Mouse (Mus musculus) E14TG2a.4 (cell line): ENCODE data around the gene Fbrsl1.

Source experiments
- H3K27me3 ChIP-seq: 2 replicates; pipeline ENCODE4 v1.6.1; 2014; ENCODE audit warnings: low read length, control low read depth; ENCODE audit not compliant: insufficient read depth
- H3K36me3 ChIP-seq: 2 replicates; pipeline ENCODE4 v1.6.1; 2014; ENCODE audit warnings: low read length, control low read depth; ENCODE audit not compliant: insufficient read depth
- H3K4me1 ChIP-seq: replicated peaks from 2 replicates; pipeline ENCODE4 v1.6.1; 2014; ENCODE audit warnings: low read depth, low read length, control low read depth
- H3K4me3 ChIP-seq: replicated peaks from 2 replicates; pipeline ENCODE4 v1.5.1; 2014; ENCODE audit warnings: mild to moderate bottlenecking, low read length
- H3K9me3 ChIP-seq: 2 replicates; pipeline ENCODE4 v1.6.1; 2014; ENCODE audit warnings: low read length, control low read depth
- CTCF ChIP-seq: conservative IDR thresholded peaks from 2 replicates; pipeline ENCODE4 v1.5.1; 2014; ENCODE audit warnings: low read length
- NANOG ChIP-seq: IDR thresholded peaks from 2 replicates; pipeline ENCODE4 v1.6.1; 2014; ENCODE audit warnings: borderline replicate concordance, low read length, mixed read lengths
- POU5F1 ChIP-seq: IDR thresholded peaks from 2 replicates; pipeline ENCODE4 v1.6.1; 2014; ENCODE audit warnings: low read length, borderline replicate concordance

Fbrsl1 gene

DNA sequence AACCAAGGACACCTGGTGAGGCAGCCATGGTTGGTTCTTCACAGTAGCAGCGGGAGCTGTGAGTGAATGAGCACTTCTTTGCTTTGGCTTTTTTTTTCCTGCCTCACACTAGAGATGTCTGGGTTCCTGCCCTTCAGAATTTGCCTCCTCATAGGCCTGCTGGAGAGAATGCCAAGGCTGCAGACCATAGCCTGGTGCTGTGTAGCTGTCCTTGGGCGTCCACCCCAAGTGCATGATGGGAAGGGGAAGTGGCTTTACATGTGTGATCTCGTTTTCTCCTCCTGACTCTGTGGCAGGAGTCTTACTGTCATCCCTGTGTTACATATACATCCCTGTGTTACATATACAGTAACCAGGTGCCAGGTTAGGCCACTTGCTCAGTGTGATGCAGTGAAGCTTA lies 36.4 kb upstream of the Fbrsl1 start:
- H3K4me3 ChIP-seq = no peak overlapping the region
- H3K36me3 ChIP-seq = peaks cover 6% of the 10 kb centered on the region
- peaks cover 19% of the 10 kb centered on the region for H3K27me3 ChIP-seq
- H3K4me1 ChIP-seq = peaks cover 76% of the 10 kb centered on the region
- H3K9me3 ChIP-seq = no peaks in the 10 kb centered on the region
- TF ChIP-seq NANOG = no peak
- no peak for TF ChIP-seq CTCF
- no peak for TF ChIP-seq POU5F1

DNA sequence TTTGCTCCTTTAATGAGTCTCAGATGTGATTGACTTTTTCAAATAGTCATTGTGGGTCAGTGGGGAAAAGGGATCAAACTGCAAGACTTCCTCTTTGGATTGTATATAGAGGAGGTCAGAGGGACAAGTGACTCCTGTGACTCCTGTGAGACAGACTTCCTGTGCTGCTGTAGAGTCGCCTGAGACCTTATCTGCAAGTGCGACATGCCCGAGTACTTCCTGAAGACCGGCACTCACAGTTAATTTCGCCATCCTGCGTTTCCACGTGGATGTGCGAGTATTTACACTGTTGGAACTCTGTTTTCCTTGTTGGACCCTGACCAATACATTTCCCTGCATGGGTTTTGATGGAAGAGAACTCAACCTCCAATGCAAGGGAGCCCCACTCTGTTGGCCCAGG lies 30.9 kb upstream of the Fbrsl1 start:
- Histone ChIP-seq H3K27me3 (peaks cover 24% of the 10 kb centered on the region), H3K4me1 (peaks cover 35% of the 10 kb centered on the region), H3K4me3 (no peak overlapping the region), H3K36me3 (peaks cover 38% of the 10 kb centered on the region), H3K9me3 (no peaks in the 10 kb centered on the region)
- no peak for TF ChIP-seq NANOG
- no peak for TF ChIP-seq POU5F1
- TF ChIP-seq CTCF = no peak

DNA sequence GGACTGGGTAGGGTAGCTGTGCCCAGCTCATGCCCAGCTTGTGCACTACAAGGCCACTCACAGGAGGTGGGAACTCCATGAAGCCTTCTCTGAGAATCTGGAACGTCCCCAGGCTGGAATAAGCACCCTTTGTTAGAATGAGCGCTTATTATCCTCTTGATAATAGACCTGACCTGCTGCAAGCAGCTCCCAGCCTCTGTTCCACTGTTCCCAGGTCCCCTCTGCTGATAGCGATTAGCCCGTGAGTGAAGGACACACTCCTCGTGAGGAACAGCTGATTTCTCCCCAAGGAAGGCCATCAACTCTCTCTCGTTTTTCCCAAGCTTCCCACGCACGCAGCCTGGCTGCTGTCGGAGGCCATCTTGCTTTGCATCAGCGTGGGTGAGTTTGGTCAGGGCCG lies 25.9 kb upstream of the Fbrsl1 start:
- no peak for TF ChIP-seq NANOG
- no peak for TF ChIP-seq POU5F1
- no peak for TF ChIP-seq CTCF
- H3K9me3 ChIP-seq = no peaks in the 10 kb centered on the region
- H3K4me1 ChIP-seq = peaks cover 49% of the 10 kb centered on the region
- no peak overlapping the region for H3K4me3 ChIP-seq
- peaks cover 47% of the 10 kb centered on the region for H3K36me3 ChIP-seq
- peaks cover 2% of the 10 kb centered on the region; the same call in 1 of the 2 replicates for H3K27me3 ChIP-seq

DNA sequence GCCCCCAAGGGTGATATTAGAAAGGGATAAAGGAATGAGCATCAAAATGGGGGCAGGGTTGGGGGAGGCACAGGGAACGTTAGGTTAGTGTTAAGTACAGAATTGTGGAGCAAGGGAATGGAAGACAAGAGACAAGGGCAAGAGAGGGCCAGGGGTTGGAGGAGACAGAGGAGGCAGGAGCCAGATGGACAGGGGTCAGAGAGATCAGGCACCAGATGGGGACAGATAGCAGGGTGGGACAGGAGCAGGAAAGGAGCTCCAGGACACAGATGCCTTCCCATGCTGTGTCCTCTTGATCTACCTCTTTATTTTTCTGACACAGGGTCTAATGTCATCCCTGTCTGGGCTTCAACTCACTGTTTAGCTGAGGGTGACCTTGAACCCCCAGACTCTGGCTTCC lies 24.5 kb upstream of the Fbrsl1 start:
- TF ChIP-seq CTCF (no peak), POU5F1 (no peak), NANOG (no peak)
- peaks cover 61% of the 10 kb centered on the region for H3K4me1 ChIP-seq
- no peaks in the 10 kb centered on the region for H3K9me3 ChIP-seq
- H3K4me3 ChIP-seq = peak overlapping the region; percentile 64; the same call in 1 of the 2 replicates
- H3K36me3 ChIP-seq = peaks cover 43% of the 10 kb centered on the region
- H3K27me3 ChIP-seq = no peaks in the 10 kb centered on the region

DNA sequence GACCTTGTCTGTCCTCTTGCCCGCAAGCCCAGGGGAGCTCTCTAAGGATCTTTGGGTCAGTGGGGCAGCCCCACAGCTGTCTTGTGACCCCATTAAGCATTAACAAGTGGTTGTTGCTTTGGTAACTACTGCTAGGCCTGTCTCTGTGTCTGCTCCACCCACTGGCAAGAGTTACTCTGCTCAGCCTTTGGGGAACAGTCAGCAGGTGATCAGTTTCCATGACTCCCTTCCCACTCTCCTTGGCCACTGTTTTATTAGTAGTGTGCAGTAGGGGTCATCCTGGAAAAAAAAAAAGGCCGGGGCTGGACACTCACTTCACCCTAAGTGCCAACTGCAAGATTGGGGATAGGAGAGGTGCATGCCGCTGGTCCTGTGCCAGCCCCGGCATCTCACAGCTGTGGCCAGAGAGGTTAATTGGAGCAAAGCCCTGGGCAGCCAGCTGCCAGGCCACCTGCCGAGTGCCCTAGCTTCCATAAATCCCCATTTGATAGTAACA lies 23.7 kb upstream of the Fbrsl1 start:
- peaks cover 35% of the 10 kb centered on the region for H3K36me3 ChIP-seq
- H3K27me3 ChIP-seq = no peaks in the 10 kb centered on the region
- peaks cover 69% of the 10 kb centered on the region for H3K4me1 ChIP-seq
- no peak for TF ChIP-seq CTCF
- TF ChIP-seq NANOG = no peak
- peak overlapping the region; percentile 64 for H3K4me3 ChIP-seq
- no peaks in the 10 kb centered on the region for H3K9me3 ChIP-seq

DNA sequence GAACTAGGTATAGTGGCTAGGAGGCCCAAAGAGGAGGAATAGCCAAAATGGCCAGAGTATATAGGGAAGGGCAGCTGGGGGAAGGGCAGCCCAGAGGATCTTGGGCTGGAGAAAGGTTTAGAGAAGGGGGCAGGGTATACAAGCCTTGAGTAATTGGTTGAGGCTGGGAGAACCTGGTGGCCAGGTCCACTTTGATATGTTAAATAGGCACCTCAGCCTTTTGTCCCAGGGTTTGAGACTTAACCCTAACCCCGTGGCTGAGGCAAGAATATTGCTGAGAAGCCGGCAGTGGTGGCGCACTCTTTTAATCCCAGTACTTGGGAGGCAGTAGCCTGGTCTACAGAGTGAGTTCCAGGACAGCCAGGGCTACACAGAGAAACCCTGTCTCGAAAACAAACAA lies 23.0 kb upstream of the Fbrsl1 start:
- peak overlapping the region; percentile 64 for H3K4me3 ChIP-seq
- no peaks in the 10 kb centered on the region for H3K27me3 ChIP-seq
- TF ChIP-seq POU5F1 (no peak; the same call in 1 of the 2 replicates), NANOG (no peak), CTCF (no peak)
- H3K36me3 ChIP-seq = peaks cover 31% of the 10 kb centered on the region
- no peaks in the 10 kb centered on the region for H3K9me3 ChIP-seq
- peaks cover 77% of the 10 kb centered on the region for H3K4me1 ChIP-seq

DNA sequence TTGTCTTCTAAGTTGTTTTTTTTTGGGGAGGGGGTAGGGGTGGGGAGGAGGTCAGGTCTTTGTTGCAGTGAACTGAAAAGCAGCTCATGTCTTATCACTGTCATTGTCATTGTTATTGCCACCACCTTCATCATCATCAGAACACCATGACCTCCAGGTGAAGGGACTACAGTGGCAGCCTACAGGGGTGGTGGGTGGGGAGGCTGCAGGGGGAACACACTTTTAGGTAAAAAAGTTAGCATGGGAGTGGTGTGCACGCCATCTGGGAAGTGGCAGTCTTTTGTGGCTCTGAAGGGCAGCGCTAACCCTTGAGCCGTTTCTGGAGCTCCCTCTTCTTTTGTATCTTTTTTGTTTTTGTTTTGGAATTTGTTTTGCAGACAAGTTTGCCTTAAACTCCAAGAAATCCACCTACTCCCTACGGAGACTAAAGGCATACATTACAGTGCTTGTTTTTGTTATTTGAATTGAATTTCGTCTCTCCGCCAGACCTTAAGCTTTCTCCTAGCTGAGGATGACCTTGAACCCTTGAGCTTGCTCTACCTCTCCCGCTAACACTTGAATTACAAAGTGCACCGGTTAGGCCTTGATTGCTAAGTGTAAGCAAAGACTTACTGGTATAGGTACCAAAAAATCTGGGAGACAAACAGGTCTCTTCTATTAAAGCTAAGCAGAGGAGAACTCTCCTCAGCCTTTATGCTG lies 21.1 kb upstream of the Fbrsl1 start:
- peaks cover 87% of the 10 kb centered on the region for H3K4me1 ChIP-seq
- H3K4me3 ChIP-seq = peak overlapping the region; percentile 41; the same call in 1 of the 2 replicates
- H3K27me3 ChIP-seq = no peaks in the 10 kb centered on the region
- H3K9me3 ChIP-seq = no peaks in the 10 kb centered on the region
- peaks cover 29% of the 10 kb centered on the region for H3K36me3 ChIP-seq
- TF ChIP-seq POU5F1 (peak; percentile 80), CTCF (no peak), NANOG (peak; percentile 96)

DNA sequence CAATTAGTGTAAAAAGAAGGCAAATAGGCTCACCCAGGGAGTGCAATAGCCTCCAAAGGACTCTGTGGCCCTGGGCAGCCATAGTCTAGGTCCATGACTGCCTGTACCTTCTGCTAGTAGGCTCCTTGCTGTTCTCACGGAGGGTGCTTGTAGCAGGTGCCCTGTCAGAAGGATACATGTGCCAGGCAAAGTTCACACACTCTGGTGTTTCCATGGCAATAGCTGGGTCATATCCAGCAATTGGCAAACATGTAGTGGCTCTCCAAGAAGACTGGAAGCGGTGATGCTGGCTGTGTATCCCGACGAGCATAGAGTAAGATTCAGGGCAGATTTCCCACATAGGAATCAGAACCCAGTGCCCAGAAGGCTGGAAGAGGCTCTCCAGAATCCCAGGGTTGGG lies 20.0 kb upstream of the Fbrsl1 start:
- no peak for TF ChIP-seq NANOG
- no peak for TF ChIP-seq CTCF
- no peak for TF ChIP-seq POU5F1
- H3K4me3 ChIP-seq = peak overlapping the region; percentile 79
- H3K27me3 ChIP-seq = no peaks in the 10 kb centered on the region
- H3K9me3 ChIP-seq = no peaks in the 10 kb centered on the region
- H3K36me3 ChIP-seq = peaks cover 20% of the 10 kb centered on the region
- peaks cover 80% of the 10 kb centered on the region for H3K4me1 ChIP-seq

DNA sequence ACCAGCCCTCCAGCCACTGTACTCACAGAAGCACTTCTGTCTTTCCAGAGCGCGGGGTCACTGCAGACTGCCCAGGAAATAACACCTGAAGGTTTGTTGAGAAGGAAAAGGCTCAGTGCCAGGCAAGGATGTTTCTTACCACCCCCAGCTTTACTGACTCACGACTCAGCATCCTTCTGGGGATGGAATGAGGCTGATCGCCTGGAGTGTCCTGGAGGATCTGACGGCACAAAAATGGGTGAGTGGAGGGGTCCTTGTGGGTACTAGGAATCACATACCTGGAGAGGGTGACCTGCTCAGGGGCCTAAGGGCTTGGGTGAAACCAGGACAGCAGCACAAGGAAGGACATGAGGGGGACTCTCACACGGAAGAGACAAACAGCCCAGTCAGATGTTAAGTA lies 19.4 kb upstream of the Fbrsl1 start:
- no peaks in the 10 kb centered on the region for H3K9me3 ChIP-seq
- H3K4me3 ChIP-seq = peak overlapping the region; percentile 79
- H3K4me1 ChIP-seq = peaks cover 75% of the 10 kb centered on the region
- H3K27me3 ChIP-seq = no peaks in the 10 kb centered on the region
- H3K36me3 ChIP-seq = peaks cover 20% of the 10 kb centered on the region
- TF ChIP-seq CTCF (no peak), POU5F1 (no peak), NANOG (no peak)
